13 mouse cellular contexts compared by ENCODE assay signal in the genomic region with DNA sequence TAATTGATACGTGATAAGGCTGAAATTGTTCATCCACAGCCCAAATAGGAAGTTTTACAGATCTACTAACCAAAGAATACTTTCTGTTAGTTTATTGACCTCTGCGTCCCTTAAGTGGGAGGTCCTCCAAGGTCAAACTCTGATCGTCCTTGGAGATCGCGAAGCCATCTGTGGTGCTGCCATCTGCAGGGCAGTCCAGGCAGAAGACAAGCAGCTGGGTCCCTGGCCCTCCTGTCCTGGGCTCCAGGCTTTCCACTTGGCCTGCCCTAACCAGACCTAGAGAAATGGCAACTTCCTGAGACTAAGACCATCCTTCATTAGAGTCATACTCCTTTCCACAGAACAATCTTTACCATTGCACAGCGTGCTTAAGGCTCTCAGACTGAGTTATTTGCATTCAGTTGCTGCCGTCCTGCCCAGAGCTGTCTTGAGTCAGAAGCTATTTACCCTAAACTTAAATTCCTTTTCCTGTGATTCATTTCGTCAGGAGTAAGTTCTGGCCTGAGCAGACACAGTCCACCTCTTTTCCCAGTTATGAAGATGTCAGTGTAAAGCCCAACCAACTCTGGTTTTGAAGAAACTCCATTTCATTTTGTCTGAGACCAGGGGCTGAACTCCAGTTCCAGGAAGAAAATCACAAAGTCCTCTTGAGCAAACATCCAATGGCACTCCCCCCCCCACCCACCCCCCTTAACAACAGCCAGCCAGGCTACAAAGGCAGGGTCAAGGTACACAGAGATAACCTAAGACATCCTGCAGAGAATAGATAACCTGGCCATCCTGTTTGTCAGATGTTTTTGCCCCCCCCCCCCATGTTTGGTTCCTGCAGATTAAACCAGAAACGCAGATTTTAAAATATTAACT. TPM values are rescaled to one million over a fixed set of nuclear protein-coding genes. Genes with fewer than 3 reads are reported as not detected.
DNase-seq lines count a peak whose midpoint lies in the region; ATAC-seq and TF ChIP-seq lines count a peak whose summit lies in the region.
"Had no signal": no experiment of that assay in that cellular context is flagged by ENCODE, and none has a peak within 500 bp of the region (broad histone marks: within the 10 kb centered on the region; RNA-seq: fewer than 3 reads in every experiment).

No protein-coding gene starts in this region.

- H3K27ac ChIP-seq in heart, embryonic 10.5 days, result peak overlapping the region; percentile 70
- H3K27ac ChIP-seq in testis, adult 2 months (ENCODE audit: control insufficient read depth, insufficient read depth, low read depth, low read length), result peak overlapping the region; percentile 62; the same call in 1 of the 2 replicates
- peak overlapping the region; percentile 74 for H3K27ac ChIP-seq in intestine, embryonic 15.5 days
- H3K27ac ChIP-seq in midbrain, embryonic 15.5 days, result no peak overlapping the region
- H3K27ac ChIP-seq: forebrain, embryonic 15.5 days; limb, embryonic 12.5 days had no signal

- intact Hi-C loops in heart, postnatal 25 days (cut with DNase I), result no loop called here

- ATAC-seq in intestine, embryonic 15.5 days, result peak; percentile 91
- no peak for ATAC-seq in midbrain, embryonic 15.5 days (replicated peaks)
- ATAC-seq: forebrain, embryonic 15.5 days had no signal

- DNase-seq in heart, embryonic 10.5 days (ENCODE audit: low spot score), result no peak
- DNase-seq in heart, postnatal 25 days (ENCODE audit: low spot score), result no peak
- no peak for DNase-seq in testis, postnatal 14 days (ENCODE audit: low spot score)
- DNase-seq in adipocyte (ENCODE audit: low spot score), result no peak
- no peak for DNase-seq in cerebellum, postnatal 36 days
- DNase-seq: cerebellum, adult 11-12 months; kidney, adult 9 months had no signal

- peaks cover 6% of the 10 kb centered on the region; the same call in 1 of the 2 replicates for H3K4me1 ChIP-seq in heart, embryonic 10.5 days
- H3K4me1 ChIP-seq in testis, adult 2 months (ENCODE audit: control insufficient read depth, insufficient read depth, low read length), result no peaks in the 10 kb centered on the region
- no peaks in the 10 kb centered on the region for H3K4me1 ChIP-seq in intestine, embryonic 15.5 days (replicated peaks)
- no peaks in the 10 kb centered on the region for H3K4me1 ChIP-seq in midbrain, embryonic 15.5 days
- H3K4me1 ChIP-seq: forebrain, embryonic 15.5 days; limb, embryonic 12.5 days had no signal

- no peak overlapping the region for H3K4me2 ChIP-seq in intestine, embryonic 15.5 days (replicated peaks)
- no peak overlapping the region for H3K4me2 ChIP-seq in midbrain, embryonic 15.5 days
- H3K4me2 ChIP-seq: forebrain, embryonic 15.5 days; limb, embryonic 12.5 days had no signal

- no peak for TF ChIP-seq POLR2A in testis, adult 2 months (IDR thresholded peaks at IDR 0.05; ENCODE audit: control insufficient read depth, low read depth, low read length)

- H3K9me3 ChIP-seq in heart, embryonic 10.5 days, result no peaks in the 10 kb centered on the region
- no peaks in the 10 kb centered on the region for H3K9me3 ChIP-seq in intestine, embryonic 15.5 days
- H3K9me3 ChIP-seq in midbrain, embryonic 15.5 days, result no peaks in the 10 kb centered on the region
- H3K9me3 ChIP-seq: forebrain, embryonic 15.5 days; G1E had no signal

- H3K36me3 ChIP-seq in heart, embryonic 10.5 days, result no peaks in the 10 kb centered on the region
- H3K36me3 ChIP-seq in testis, adult 2 months (ENCODE audit: control insufficient read depth, insufficient read depth, low read length), result no peaks in the 10 kb centered on the region
- no peaks in the 10 kb centered on the region for H3K36me3 ChIP-seq in intestine, embryonic 15.5 days
- no peaks in the 10 kb centered on the region for H3K36me3 ChIP-seq in midbrain, embryonic 15.5 days (replicated peaks)
- H3K36me3 ChIP-seq: forebrain, embryonic 15.5 days; G1E; limb, embryonic 12.5 days had no signal

- H3K27me3 ChIP-seq in heart, embryonic 10.5 days (ENCODE audit: insufficient read depth, poor library complexity, severe bottlenecking), result no peaks in the 10 kb centered on the region
- no peaks in the 10 kb centered on the region for H3K27me3 ChIP-seq in testis, adult 2 months (ENCODE audit: control insufficient read depth, insufficient read depth, low read length)
- no peaks in the 10 kb centered on the region for H3K27me3 ChIP-seq in intestine, embryonic 15.5 days (replicated peaks)
- no peaks in the 10 kb centered on the region for H3K27me3 ChIP-seq in midbrain, embryonic 15.5 days (replicated peaks)
- H3K27me3 ChIP-seq: forebrain, embryonic 15.5 days; limb, embryonic 12.5 days had no signal

- H3K9ac ChIP-seq in intestine, embryonic 15.5 days, result no peak overlapping the region
- no peak overlapping the region for H3K9ac ChIP-seq in midbrain, embryonic 15.5 days
- H3K9ac ChIP-seq: forebrain, embryonic 15.5 days; limb, embryonic 12.5 days had no signal

- WGBS in heart, embryonic 10.5 days, result 57% methylated on average over 9 of the region's 9 CpGs
- WGBS in intestine, embryonic 15.5 days, result 43% methylated on average over 9 of the region's 9 CpGs
- WGBS in midbrain, embryonic 15.5 days, result 77% methylated on average over 9 of the region's 9 CpGs

- H3K4me3 ChIP-seq in heart, embryonic 10.5 days, result no peak overlapping the region
- no peak overlapping the region for H3K4me3 ChIP-seq in testis, adult 2 months (ENCODE audit: control insufficient read depth, low read depth, low read length)
- H3K4me3 ChIP-seq in intestine, embryonic 15.5 days (replicated peaks), result no peak overlapping the region
- no peak overlapping the region for H3K4me3 ChIP-seq in midbrain, embryonic 15.5 days
- H3K4me3 ChIP-seq: forebrain, embryonic 15.5 days; limb, embryonic 12.5 days had no signal

- no peak for TF ChIP-seq CTCF in testis, adult 2 months (IDR thresholded peaks at IDR 0.05; ENCODE audit: control insufficient read depth, insufficient read depth, insufficient replicate concordance, low read depth, low read length)

RNA-seq across cellular contexts. Expression of gene Txlnb, which starts 35.0 kb away (rescaled TPM):
- 18.8 and 41.2 TPM in 2 replicates for polyA plus RNA-seq in heart, embryonic 10.5 days (2016; fragmentation: Nextera tagmentation; extraction: Ambion mirVana)
- 100 to 1,000 TPM; 263 to 278 TPM for total RNA-seq in heart, postnatal 25 days (2021)
- 0.53 and 0.61 TPM in 2 replicates for polyA plus RNA-seq in testis, adult 2 months (2012; rRNA removed)
- 0.18 and 0.28 TPM in 2 replicates for polyA plus RNA-seq in intestine, embryonic 15.5 days (2015; fragmentation: Nextera tagmentation; extraction: Ambion mirVana)
- 0.91 and 0.96 TPM in 2 replicates for polyA plus RNA-seq in midbrain, embryonic 15.5 days (2015; fragmentation: Nextera tagmentation; extraction: Ambion mirVana)
- polyA plus RNA-seq: G1E had no signal

RNA-seq across cellular contexts. Expression of gene Cited2, which starts 38.0 kb away (rescaled TPM):
- polyA plus RNA-seq in heart, embryonic 10.5 days (2016; fragmentation: Nextera tagmentation; extraction: Ambion mirVana), result 40.4 and 60.1 TPM in 2 replicates
- total RNA-seq in heart, postnatal 25 days (2021), result 10 to 100 TPM; 42.8 to 47.9 TPM
- 15.5 and 16.1 TPM in 2 replicates for polyA plus RNA-seq in testis, adult 2 months (2012; rRNA removed)
- 48.9 and 49.5 TPM in 2 replicates for polyA plus RNA-seq in intestine, embryonic 15.5 days (2015; fragmentation: Nextera tagmentation; extraction: Ambion mirVana)
- 63.3 and 63.6 TPM in 2 replicates for polyA plus RNA-seq in midbrain, embryonic 15.5 days (2015; fragmentation: Nextera tagmentation; extraction: Ambion mirVana)

Comparison
In these comparisons a context has a peak if more than half of its experiments do, and no peak if none do; other contexts are left out.
1. RNA of gene Txlnb, which starts 35.0 kb away (polyA plus RNA-seq): 18.8 to 41.2 TPM in heart, embryonic 10.5 days; 0.91 to 0.96 TPM in midbrain, embryonic 15.5 days, 0.53 to 0.61 TPM in testis, adult 2 months and 0.18 to 0.28 TPM in intestine, embryonic 15.5 days; every median in the first group is over 10 times any median in the second.